Mouse (Mus musculus) mouse embryonic stem cell (cell line): ENCODE measurements around the gene Gm10591.
"Not testable (repeated sequence)": the region's sequence is repeated elsewhere in the genome, so short reads cannot be mapped to it uniquely, and the experiment has no call there.

Experiments
- in situ Hi-C, 2 experiments: fragments of 300-500 bp; cut with MboI; formaldehyde crosslinking; loops; 1 replicate in 1 of 2; 3 replicates in 1 of 2; pipeline ENCODE4 v1.14.3; 2019 to 2020; ENCODE audit warnings: low sequenced_read_pairs in 2 of 2, low pct_unique_long_range_greater_than_20kb in 1 of 2, mixed read lengths in 1 of 2; ENCODE audit not compliant: unreplicated experiment in 1 of 2

Gm10591 gene

GRCm38 (mm10) chr4:42611895-42612294 is at the start of gene Gm10591:
Gene Gm10591, plus strand, starts transcription at chr4:42612195.
- in situ Hi-C loops, result not testable (repeated sequence)

GRCm38 (mm10) chr4:42629419-42629818 is 17.4 kb downstream of the Gm10591 start, which contains the start of gene Gm2564:
Gene Gm2564, plus strand, starts transcription at chr4:42629719.
- in situ Hi-C loops, result not testable (repeated sequence)

GRCm38 (mm10) chr4:42654951-42655350 is 43.0 kb downstream of the Gm10591 start, which contains the start of gene Ccl27b:
Gene Ccl27b, plus strand, starts transcription at chr4:42655251.
- in situ Hi-C loops, result not testable (repeated sequence)

- in situ Hi-C loops, result not testable (repeated sequence)
These were observed 49.8 kb downstream of the Gm10591 start, which contains the start of gene Il11ra2 for GRCm38 (mm10) chr4:42661793-42662192. Gene Il11ra2, minus strand, starts transcription at chr4:42661893.
